Mouse (Mus musculus) midbrain, postnatal 0 days (tissue): Measurements from ENCODE around the gene Fgf13. TPM values are rescaled to one million over a fixed set of nuclear protein-coding genes. Genes with fewer than 3 reads are reported as not detected.
A peak's percentile ranks its signal among the peaks of the same experiment; 100 is the strongest.

Source experiments
- ATAC-seq: fragments of 200-750 bp; cut with Nextera tagmentation; 2 replicates; pipeline ENCODE4 v1.8.0; 2017; ENCODE audit warnings: moderate number of reproducible peaks, mild to moderate bottlenecking, moderate TSS enrichment, moderate library complexity; ENCODE audit not compliant: low FRiP score
- DNase-seq: peaks from one replicate; pipeline ENCODE4 v3.0.0-alpha.2; 2015; ENCODE audit warnings: low spot score
- H3K27ac ChIP-seq: fragments of 300-500 bp; sonication (generic); 2 replicates; pipeline ENCODE4 v1.5.1; 2014; ENCODE audit warnings: low read depth, mild to moderate bottlenecking, low read length, mixed read lengths
- H3K27me3 ChIP-seq: fragments of 300-500 bp; sonication (generic); 2 replicates; pipeline ENCODE4 v1.6.1; 2014; ENCODE audit warnings: low read length, control low read depth, mixed read lengths; ENCODE audit not compliant: insufficient read depth
- H3K36me3 ChIP-seq: fragments of 300-500 bp; sonication (generic); 2 replicates; pipeline ENCODE4 v1.6.1; 2014; ENCODE audit warnings: low read length, control low read depth, mixed read lengths; ENCODE audit not compliant: insufficient read depth
- H3K4me1 ChIP-seq: fragments of 300-500 bp; sonication (generic); 2 replicates; pipeline ENCODE4 v1.6.1; 2014; ENCODE audit warnings: mild to moderate bottlenecking, control low read depth, antibody characterized with exemption, low read length, mixed read lengths; ENCODE audit not compliant: insufficient read depth
- H3K4me2 ChIP-seq: fragments of 300-500 bp; sonication (generic); 2 replicates; pipeline ENCODE4 v1.6.1; 2014; ENCODE audit warnings: low read depth, mild to moderate bottlenecking, low read length, mixed read lengths; ENCODE audit not compliant: poor library complexity, severe bottlenecking
- H3K4me3 ChIP-seq: fragments of 300-500 bp; sonication (generic); 2 replicates; pipeline ENCODE4 v1.5.1; 2014; ENCODE audit warnings: low read depth, mild to moderate bottlenecking, low read length, moderate library complexity
- H3K9ac ChIP-seq: fragments of 300-500 bp; sonication (generic); replicated peaks from 2 replicates; pipeline ENCODE4 v1.6.1; 2014; ENCODE audit warnings: mild to moderate bottlenecking, low read length, moderate library complexity, mixed read lengths; ENCODE audit not compliant: poor library complexity, severe bottlenecking
- H3K9me3 ChIP-seq: fragments of 300-500 bp; sonication (generic); 2 replicates; pipeline ENCODE4 v1.6.1; 2016; ENCODE audit warnings: low read length, control low read depth
- CTCF ChIP-seq: IDR thresholded peaks from 2 replicates; pipeline ENCODE4 v1.5.1; 2016; ENCODE audit warnings: antibody characterized with exemption, mild to moderate bottlenecking
- WGBS: fragments of 180-500 bp; shearing (Covaris S2); extraction: QIAGEN DNeasy Blood & Tissue Kit; methylation state at CpG from one replicate; pipeline ENCODE4 v1.1.7; 2014; 5-methylcytosine and 5-hydroxymethylcytosine counted together
- polyA plus RNA-seq: library from polyadenylated mRNA; unstranded; fragments of >200 nt; fragmentation: Nextera tagmentation; extraction: Ambion mirVana; gene quantifications from 2 replicates; pipeline ENCODE4 v1.2.1, GENCODE M21; 2015
- total RNA-seq: library from RNA; depleted of rRNA; stranded (reverse); fragments of >200 nt; gene quantifications from 2 replicates; pipeline ENCODE4 v1.2.3, GENCODE M21; 2014

Fgf13 gene
- total and polyA plus RNA-seq, 2 experiments from 2014 or later: 150 to 228 TPM

DNA sequence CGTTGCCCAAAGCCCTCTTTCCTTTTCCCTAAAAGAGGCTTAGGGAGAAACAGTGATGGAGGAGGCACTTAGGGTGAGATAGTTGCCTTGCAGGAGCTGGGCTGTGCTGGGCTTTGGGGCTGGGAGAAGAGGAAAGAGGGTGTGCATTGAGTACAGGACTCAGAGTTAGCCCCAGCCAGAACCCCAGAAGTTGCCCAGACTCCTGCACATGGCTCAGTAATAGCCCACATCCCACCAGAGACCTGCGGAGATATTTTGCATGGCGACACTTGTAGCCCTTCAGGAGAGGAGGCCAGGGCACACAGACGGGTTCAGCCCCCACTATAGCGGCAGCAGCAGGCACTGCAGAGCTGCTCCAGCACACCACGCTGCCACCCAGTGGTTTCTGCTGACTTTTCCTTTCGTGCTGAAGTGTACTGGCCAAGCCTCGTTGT, 432.9 kb downstream of the Fgf13 start:
- no peak overlapping the region for H3K27ac ChIP-seq
- peak; percentile 84 for ATAC-seq

DNA sequence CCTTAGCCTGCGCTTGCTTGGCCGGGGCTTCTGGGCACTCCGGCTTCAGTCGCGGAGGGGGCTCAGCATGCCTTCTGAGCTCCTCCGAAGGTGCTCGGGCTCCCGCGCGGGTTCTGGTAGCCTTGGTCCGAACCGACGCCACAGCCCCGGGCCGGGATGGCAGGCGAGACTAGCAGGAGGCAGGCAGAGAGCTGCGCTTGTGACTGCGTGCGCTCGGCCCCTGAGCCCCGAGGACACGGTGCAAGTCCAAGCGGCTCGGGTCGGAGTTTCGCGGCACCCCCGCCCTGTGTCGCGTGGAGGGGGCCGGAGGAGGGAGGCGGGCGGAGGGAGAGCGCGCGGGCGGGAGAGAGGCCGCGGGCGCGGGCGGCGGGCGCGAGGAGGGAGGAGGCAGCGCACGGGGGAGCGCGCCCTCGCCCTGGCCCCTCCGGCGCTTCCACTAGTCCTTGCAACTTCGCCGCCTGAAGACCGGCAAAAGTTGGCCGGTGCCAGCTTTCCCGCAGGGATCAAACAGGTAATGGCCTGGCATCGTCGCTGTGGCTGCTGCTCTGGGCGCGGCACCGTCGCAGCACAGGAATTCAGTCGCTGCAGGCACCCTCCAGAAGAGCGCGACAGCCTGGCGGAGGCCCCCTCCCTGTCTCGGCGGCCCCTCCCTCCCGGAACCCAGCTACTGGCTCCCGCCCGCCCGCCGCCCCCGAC, 433.6 kb downstream of the Fgf13 start:
- H3K27me3 ChIP-seq: no peaks in the 10 kb centered on the region
- H3K9ac ChIP-seq: peak overlapping the region; percentile 59
- H3K36me3 ChIP-seq: no peaks in the 10 kb centered on the region
- ATAC-seq (peak; percentile 84), DNase-seq (peak; percentile 6)
- H3K4me2 ChIP-seq: peak overlapping the region; percentile 49
- no peak for TF ChIP-seq CTCF
- peak overlapping the region; percentile 55 for H3K4me3 ChIP-seq
- no peaks in the 10 kb centered on the region for H3K4me1 ChIP-seq
- no peaks in the 10 kb centered on the region for H3K9me3 ChIP-seq
- H3K27ac ChIP-seq: no peak overlapping the region
- whole genome bisulfite sequencing: 27% methylated on average over 49 of the region's 75 CpGs

More for the DNA sequence above, 432.9 kb downstream of the Fgf13 start:
- Histone ChIP-seq H3K4me3 (peak overlapping the region; percentile 55), H3K9ac (0 out of 2 replicates have a peak overlapping the region, but pooled peaks have one; percentile 13), H3K4me2 (peak overlapping the region; percentile 49), H3K36me3 (no peaks in the 10 kb centered on the region), H3K27me3 (no peaks in the 10 kb centered on the region), H3K4me1 (no peaks in the 10 kb centered on the region), H3K9me3 (no peaks in the 10 kb centered on the region)
- WGBS: 17% methylated on average over 8 of the region's 8 CpGs
- DNase-seq: peak; percentile 72
- peak; percentile 76 for TF ChIP-seq CTCF

DNA sequence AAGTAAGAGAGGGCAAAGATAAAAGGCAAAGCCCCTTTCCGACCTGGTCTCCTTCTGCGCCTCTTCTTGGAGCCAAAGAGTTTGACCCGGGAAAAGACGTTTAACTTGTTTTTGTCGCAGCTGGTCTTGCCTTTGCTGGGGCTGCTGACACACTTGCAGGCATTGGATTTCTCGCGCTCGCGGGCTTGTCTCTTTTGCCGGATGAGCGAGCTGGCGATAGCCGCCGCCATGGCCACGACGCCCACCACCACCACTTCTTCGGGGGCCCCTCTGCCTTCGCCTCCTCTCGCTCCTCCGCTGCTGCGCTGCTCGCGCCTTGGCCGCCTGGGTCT, 434.1 kb downstream of the Fgf13 start:
- peak overlapping the region; percentile 59 for H3K9ac ChIP-seq
- peak overlapping the region; percentile 49 for H3K4me2 ChIP-seq
- no peak for TF ChIP-seq CTCF
- DNase-seq: no peak
- no peaks in the 10 kb centered on the region for H3K9me3 ChIP-seq
- no peaks in the 10 kb centered on the region for H3K27me3 ChIP-seq
- no peaks in the 10 kb centered on the region for H3K4me1 ChIP-seq
- ATAC-seq: no peak; the same call in 1 of the 2 replicates
- no peak overlapping the region for H3K27ac ChIP-seq
- H3K4me3 ChIP-seq: peak overlapping the region; percentile 55
- H3K36me3 ChIP-seq: no peaks in the 10 kb centered on the region
- WGBS: 19% methylated on average over 24 of the region's 24 CpGs

GRCm38 (mm10) chrX:59133416-59133815, 434.5 kb downstream of the Fgf13 start:
- Histone ChIP-seq H3K27ac (no peak overlapping the region), H3K27me3 (no peaks in the 10 kb centered on the region), H3K4me1 (no peaks in the 10 kb centered on the region), H3K9me3 (no peaks in the 10 kb centered on the region), H3K9ac (peak overlapping the region; percentile 59), H3K36me3 (no peaks in the 10 kb centered on the region), H3K4me3 (peak overlapping the region; percentile 55), H3K4me2 (peak overlapping the region; percentile 49)
- WGBS: 25% methylated on average over 10 of the region's 10 CpGs
- TF ChIP-seq CTCF: no peak
- ATAC-seq (no peak), DNase-seq (peak; percentile 1)

GRCm38 (mm10) chrX:59126637-59127036, 441.2 kb downstream of the Fgf13 start:
- H3K9me3 ChIP-seq: no peaks in the 10 kb centered on the region
- H3K9ac ChIP-seq: no peak overlapping the region
- DNase-seq: no peak
- WGBS: 78% methylated on average over 4 of the region's 4 CpGs
- no peak overlapping the region for H3K4me2 ChIP-seq
- no peaks in the 10 kb centered on the region for H3K36me3 ChIP-seq
- no peaks in the 10 kb centered on the region for H3K27me3 ChIP-seq
- no peak for ATAC-seq
- no peak overlapping the region for H3K4me3 ChIP-seq
- H3K27ac ChIP-seq: no peak overlapping the region
- no peaks in the 10 kb centered on the region for H3K4me1 ChIP-seq
- no peak for TF ChIP-seq CTCF

DNA sequence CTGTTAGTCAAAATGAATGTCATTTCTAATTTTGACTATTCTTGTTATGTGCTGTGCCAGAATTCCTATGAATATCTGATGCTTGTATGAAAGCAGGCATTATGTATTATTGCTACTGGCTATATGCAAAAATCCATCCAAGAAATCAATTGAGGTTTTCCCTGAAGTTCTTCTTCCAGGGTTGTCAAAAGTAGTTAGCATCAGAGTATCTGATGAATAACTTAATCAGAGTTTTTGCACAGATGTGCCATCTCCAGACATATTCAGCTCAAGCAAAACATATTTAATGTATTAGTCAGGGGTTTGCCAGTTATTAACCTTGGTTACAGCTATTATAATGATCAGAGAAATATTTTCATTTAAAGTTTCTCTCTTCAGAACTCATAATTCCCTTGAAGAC, 454.7 kb downstream of the Fgf13 start:
- Histone ChIP-seq H3K4me3 (no peak overlapping the region), H3K36me3 (no peaks in the 10 kb centered on the region), H3K4me2 (no peak overlapping the region), H3K9me3 (no peaks in the 10 kb centered on the region), H3K4me1 (no peaks in the 10 kb centered on the region), H3K27ac (no peak overlapping the region), H3K27me3 (no peaks in the 10 kb centered on the region), H3K9ac (no peak overlapping the region)
- no peak for TF ChIP-seq CTCF
- ATAC-seq (no peak), DNase-seq (no peak)
